Mouse (Mus musculus) cerebellum, adult 18-20 months (tissue): Measurements from ENCODE around the gene Gm28038.

ENCODE experiments used
- DNase-seq, 2 experiments: peaks; one replicate each; pipeline ENCODE4 v3.0.0; 2021

The Gm28038 gene

GRCm38 (mm10) chr2:30280743-30281142, at the start of gene Gm28038:
Gene Gm28038 (plus strand): TSS chr2:30281043.
- DNase-seq: no peak

GRCm38 (mm10) chr2:30235593-30235992, 45.2 kb upstream of the Gm28038 start:
- no peak for DNase-seq

- DNase-seq: no peak
Measured at GRCm38 (mm10) chr2:30236426-30237198, 44.2 kb upstream of the Gm28038 start.

- DNase-seq: peak; percentile 100
Measured at GRCm38 (mm10) chr2:30237199-30237880, 43.5 kb upstream of the Gm28038 start, which contains the start of gene Lrrc8a. Gene Lrrc8a (plus strand): TSS chr2:30237715.

- no peak for DNase-seq
Measured at GRCm38 (mm10) chr2:30237881-30238280, 43.0 kb upstream of the Gm28038 start.

- DNase-seq: no peak
Measured at GRCm38 (mm10) chr2:30238906-30239465, 41.9 kb upstream of the Gm28038 start.

GRCm38 (mm10) chr2:30239777-30240176, 41.1 kb upstream of the Gm28038 start:
- DNase-seq: peak in 1 of 2 experiments; percentile 14

- DNase-seq: no peak
Measured at GRCm38 (mm10) chr2:30240267-30240666, 40.6 kb upstream of the Gm28038 start, which contains the start of gene Gm28035. Gene Gm28035 (plus strand): TSS chr2:30240567.

GRCm38 (mm10) chr2:30242509-30242908, 38.3 kb upstream of the Gm28038 start:
- peak; percentile 77 to 82 for DNase-seq

- DNase-seq: no peak
Measured at GRCm38 (mm10) chr2:30243391-30243790, 37.5 kb upstream of the Gm28038 start.

- DNase-seq: no peak
Measured at GRCm38 (mm10) chr2:30244595-30245178, 36.2 kb upstream of the Gm28038 start.

GRCm38 (mm10) chr2:30247036-30247435, 33.8 kb upstream of the Gm28038 start:
- DNase-seq: no peak

GRCm38 (mm10) chr2:30247681-30248080, 33.2 kb upstream of the Gm28038 start:
- no peak for DNase-seq

GRCm38 (mm10) chr2:30249182-30249581, 31.7 kb upstream of the Gm28038 start:
- no peak for DNase-seq

GRCm38 (mm10) chr2:30250166-30251128, 30.4 kb upstream of the Gm28038 start:
- no peak for DNase-seq

- no peak for DNase-seq
Measured at GRCm38 (mm10) chr2:30251417-30252104, 29.3 kb upstream of the Gm28038 start.

GRCm38 (mm10) chr2:30252521-30252920, 28.3 kb upstream of the Gm28038 start:
- DNase-seq: no peak

- no peak for DNase-seq
Measured at GRCm38 (mm10) chr2:30253809-30254208, 27.0 kb upstream of the Gm28038 start.

- DNase-seq: no peak
Measured at GRCm38 (mm10) chr2:30255631-30256395, 25.0 kb upstream of the Gm28038 start.

- DNase-seq: no peak
Measured at GRCm38 (mm10) chr2:30256616-30257350, 24.1 kb upstream of the Gm28038 start.
